Mouse (Mus musculus) CH12.LX (cell line): ENCODE results near the gene Kif13a. TPM values are rescaled to one million over a fixed set of nuclear protein-coding genes. Genes with fewer than 3 reads are reported as not detected.

Experiments used
- DNase-seq: peaks from one replicate; pipeline ENCODE4 v3.0.0-alpha.2; 2013; ENCODE audit errors: extremely low read depth
- H3K27ac ChIP-seq: 2 replicates; pipeline ENCODE4 v1.5.1; 2012; ENCODE audit warnings: low read depth, mild to moderate bottlenecking, control low read depth, moderate library complexity; ENCODE audit not compliant: insufficient read depth
- H3K27me3 ChIP-seq: replicated peaks from 2 replicates; pipeline ENCODE3; 2012; ENCODE audit warnings: inconsistent platforms
- H3K36me3 ChIP-seq, 2 experiments: replicated peaks in 1 of 2; 2 replicates each; pipeline versions ENCODE3 to v1.6.1; 2012; ENCODE audit warnings: inconsistent platforms in 1 of 2, low read length in 1 of 2, mild to moderate bottlenecking in 1 of 2, mixed read lengths in 1 of 2, moderate library complexity in 1 of 2; ENCODE audit not compliant: control insufficient read depth in 1 of 2, insufficient read depth in 1 of 2
- H3K4me1 ChIP-seq, 2 experiments: 2 replicates each; pipeline ENCODE4 v1.6.1; 2012; ENCODE audit warnings: inconsistent platforms in 1 of 2, moderate library complexity in 1 of 2; ENCODE audit not compliant: insufficient read depth in 2 of 2, control insufficient read depth in 1 of 2
- H3K4me2 ChIP-seq: 2 replicates; pipeline ENCODE4 v1.6.1; 2012; ENCODE audit warnings: low read depth, mild to moderate bottlenecking, control low read depth; ENCODE audit not compliant: poor library complexity, insufficient read depth, severe bottlenecking
- H3K4me3 ChIP-seq, 3 experiments: fragments of 150-350 bp in 1 of 3; sonication (generic) in 1 of 3; replicated peaks in 1 of 3; 2 replicates each; pipeline versions ENCODE3 to v1.5.1; 2011 to 2012; ENCODE audit warnings: low read depth in 2 of 3, low read length in 2 of 3, mild to moderate bottlenecking in 2 of 3, moderate library complexity in 2 of 3, control low read depth in 1 of 3, improper control_type of control experiment in 1 of 3, inconsistent platforms in 1 of 3, mixed read lengths in 1 of 3; ENCODE audit not compliant: poor library complexity in 1 of 3
- H3K79me2 ChIP-seq: replicated peaks from 2 replicates; pipeline ENCODE4 v1.6.1; 2012; ENCODE audit warnings: mild to moderate bottlenecking, moderate library complexity; ENCODE audit not compliant: control insufficient read depth, poor library complexity, insufficient read depth, severe bottlenecking; ENCODE audit errors: extremely low read depth
- H3K9ac ChIP-seq: 2 replicates; pipeline ENCODE4 v1.6.1; 2012; ENCODE audit warnings: low read depth, mild to moderate bottlenecking, control low read depth, moderate library complexity; ENCODE audit not compliant: insufficient read depth
- H3K9me3 ChIP-seq: replicated peaks from 2 replicates; pipeline ENCODE3; 2012; ENCODE audit warnings: low read length, inconsistent platforms, mixed read lengths
- BHLHE40 ChIP-seq: IDR thresholded peaks from 2 replicates; pipeline ENCODE4 v1.6.1; 2011; ENCODE audit warnings: mild to moderate bottlenecking, low read depth, low read length, improper control_type of control experiment
- CHD1 ChIP-seq: IDR thresholded peaks from 2 replicates; pipeline ENCODE4 v1.6.1; 2012; ENCODE audit warnings: low read depth, low read length, improper control_type of control experiment, inconsistent platforms
- CTCF ChIP-seq, 2 experiments: IDR thresholded peaks in 1 of 2; conservative IDR thresholded peaks in 1 of 2; 2 replicates each; pipeline ENCODE4 v1.5.1; 2011 to 2012; ENCODE audit warnings: low read depth in 2 of 2, low read length in 2 of 2, improper control_type of control experiment in 1 of 2, inconsistent platforms in 1 of 2, mild to moderate bottlenecking in 1 of 2, moderate library complexity in 1 of 2
- E2F4 ChIP-seq: IDR thresholded peaks from 2 replicates; pipeline ENCODE4 v1.6.1; 2011; ENCODE audit warnings: low read depth, low read length, improper control_type of control experiment; ENCODE audit not compliant: insufficient replicate concordance
- ELF1 ChIP-seq: IDR thresholded peaks from 2 replicates; pipeline ENCODE4 v1.6.1; 2014; ENCODE audit warnings: low read depth, mild to moderate bottlenecking, inconsistent platforms, low read length, improper control_type of control experiment
- EP300 ChIP-seq: IDR thresholded peaks from 2 replicates; pipeline ENCODE4 v1.6.1; 2011; ENCODE audit warnings: low read length, improper control_type of control experiment
- GABPA ChIP-seq: IDR thresholded peaks from 2 replicates; pipeline ENCODE4 v1.6.1; 2012; ENCODE audit warnings: low read depth, low read length, improper control_type of control experiment, inconsistent platforms; ENCODE audit not compliant: insufficient replicate concordance
- HCFC1 ChIP-seq: IDR thresholded peaks from 2 replicates; pipeline ENCODE4 v1.6.1; 2012; ENCODE audit warnings: low read depth, mild to moderate bottlenecking, inconsistent platforms, low read length, improper control_type of control experiment
- IRF4 ChIP-seq: IDR thresholded peaks from 2 replicates; pipeline ENCODE4 v1.6.1; 2014; ENCODE audit warnings: low read depth, mild to moderate bottlenecking, inconsistent platforms, low read length, improper control_type of control experiment
- JUN ChIP-seq: IDR thresholded peaks from 2 replicates; pipeline ENCODE4 v1.6.1; 2011; ENCODE audit warnings: low read depth, mild to moderate bottlenecking, low read length, improper control_type of control experiment, moderate library complexity; ENCODE audit not compliant: insufficient read depth
- JUND ChIP-seq: conservative IDR thresholded peaks from 2 replicates; pipeline ENCODE4 v1.6.1; 2011; ENCODE audit warnings: low read depth, low read length, improper control_type of control experiment
- MAFK ChIP-seq: IDR thresholded peaks from 2 replicates; pipeline ENCODE4 v1.6.1; 2011; ENCODE audit warnings: low read length, improper control_type of control experiment; ENCODE audit not compliant: insufficient replicate concordance
- MAX ChIP-seq: IDR thresholded peaks from 2 replicates; pipeline ENCODE4 v1.6.1; 2011; ENCODE audit warnings: low read length, improper control_type of control experiment
- MXI1 ChIP-seq: IDR thresholded peaks from 2 replicates; pipeline ENCODE4 v1.6.1; 2011; ENCODE audit warnings: mild to moderate bottlenecking, low read depth, low read length, improper control_type of control experiment
- MYC ChIP-seq: IDR thresholded peaks from 2 replicates; pipeline ENCODE4 v1.6.1; 2011; ENCODE audit warnings: low read depth, mild to moderate bottlenecking, improper control_type of control experiment, low read length
- NELFE ChIP-seq: IDR thresholded peaks from 2 replicates; pipeline ENCODE4 v1.6.1; 2011; ENCODE audit warnings: low read depth, low read length, improper control_type of control experiment
- NRF1 ChIP-seq: IDR thresholded peaks from 2 replicates; pipeline ENCODE4 v1.6.1; 2014; ENCODE audit warnings: low read depth, mild to moderate bottlenecking, inconsistent platforms, low read length, improper control_type of control experiment, moderate library complexity
- RAD21 ChIP-seq: IDR thresholded peaks from 2 replicates; pipeline ENCODE4 v1.6.1; 2011; ENCODE audit warnings: low read depth, mild to moderate bottlenecking, low read length, improper control_type of control experiment, moderate library complexity
- RCOR1 ChIP-seq: conservative IDR thresholded peaks from 2 replicates; pipeline ENCODE4 v1.6.1; 2012; ENCODE audit warnings: low read depth, mild to moderate bottlenecking, inconsistent platforms, low read length, improper control_type of control experiment
- SIN3A ChIP-seq: IDR thresholded peaks from 2 replicates; pipeline ENCODE4 v1.6.1; 2012; ENCODE audit warnings: low read length, improper control_type of control experiment, inconsistent platforms
- SMC3 ChIP-seq: IDR thresholded peaks from 2 replicates; pipeline ENCODE4 v1.6.1; 2011; ENCODE audit warnings: low read depth, low read length, improper control_type of control experiment
- TBP ChIP-seq: conservative IDR thresholded peaks from 2 replicates; pipeline ENCODE4 v1.6.1; 2011; ENCODE audit warnings: low read depth, low read length, improper control_type of control experiment
- TCF12 ChIP-seq: IDR thresholded peaks from 2 replicates; pipeline ENCODE4 v1.6.1; 2014; ENCODE audit warnings: low read depth, mild to moderate bottlenecking, inconsistent platforms, low read length, improper control_type of control experiment
- UBTF ChIP-seq: IDR thresholded peaks from 2 replicates; pipeline ENCODE4 v1.6.1; 2012; ENCODE audit warnings: low read depth, mild to moderate bottlenecking, inconsistent platforms, low read length, improper control_type of control experiment, moderate library complexity
- ZNF384 ChIP-seq: IDR thresholded peaks from 2 replicates; pipeline ENCODE4 v1.6.1; 2012; ENCODE audit warnings: low read depth, low read length, improper control_type of control experiment, inconsistent platforms
- dilution Hi-C: fragments of 300-500 bp; cut with MboI; formaldehyde crosslinking; loops from 2 replicates; pipeline ENCODE4 v1.14.3; 2020; ENCODE audit warnings: low sequenced_read_pairs; ENCODE audit not compliant: extremely low pct_unique_long_range_greater_than_20kb, extremely low pct_ligation_motif_present
- in situ Hi-C: fragments of 300-500 bp; cut with MboI; formaldehyde crosslinking; loops from 3 replicates; pipeline ENCODE4 v1.14.3; 2019; ENCODE audit warnings: low sequenced_read_pairs, low pct_ligation_motif_present, low pct_unique_long_range_greater_than_20kb, mixed read lengths
- polyA plus RNA-seq: library from polyadenylated mRNA; unstranded; fragments of >175 nt; gene quantifications from 2 replicates; pipeline ENCODE4 v1.2.1, GENCODE M21; 2012; ENCODE audit warnings: low read depth; ENCODE audit not compliant: insufficient read length
- total RNA-seq, 2 experiments: library from RNA; depleted of rRNA; stranded (reverse); fragments of 300-350 nt in 1 of 2; fragments of >200 nt in 1 of 2; gene quantifications; 2 replicates each; pipeline ENCODE4 v1.2.3; 2012 to 2014

Kif13a gene
- total and polyA plus RNA-seq, 3 experiments = not detected

DNA sequence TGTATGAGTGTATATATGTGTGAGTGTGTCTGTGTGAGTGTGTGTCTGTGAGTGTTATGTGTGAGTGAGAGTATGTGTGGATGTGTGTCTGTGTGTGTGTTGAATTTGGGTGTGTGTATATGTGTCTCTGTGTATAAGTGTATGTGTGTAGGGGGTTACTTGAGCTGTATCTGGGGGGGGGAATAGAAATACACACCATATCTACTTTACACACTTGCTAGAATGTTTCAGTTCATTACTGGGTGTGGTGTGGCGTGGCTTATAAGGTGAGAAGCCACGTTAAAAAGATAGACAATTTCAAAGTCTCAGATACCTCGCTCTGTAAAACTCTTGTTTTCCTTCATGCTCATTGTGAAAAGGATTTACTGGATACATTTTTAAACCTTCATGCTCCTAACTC is 152.2 kb downstream of the Kif13a start:
- no peak overlapping the region for H3K4me3 ChIP-seq
- dilution Hi-C loops (no loop called here), in situ Hi-C loops (no loop called here)
- DNase-seq = no peak
- H3K36me3 ChIP-seq = no peaks in the 10 kb centered on the region
- no peaks in the 10 kb centered on the region for H3K9me3 ChIP-seq
- no peak overlapping the region for H3K9ac ChIP-seq
- no peaks in the 10 kb centered on the region for H3K79me2 ChIP-seq
- no peak for TF ChIP-seq TCF12
- TF ChIP-seq MYC = no peak
- TF ChIP-seq NRF1 = no peak
- TF ChIP-seq BHLHE40 = no peak
- TF ChIP-seq E2F4 = no peak
- TF ChIP-seq CHD1 = no peak
- TF ChIP-seq GABPA = no peak
- no peak for TF ChIP-seq ZNF384
- no peak for TF ChIP-seq MXI1
- H3K4me2 ChIP-seq = no peak overlapping the region
- H3K27ac ChIP-seq = no peak overlapping the region
- no peaks in the 10 kb centered on the region for H3K4me1 ChIP-seq
- H3K27me3 ChIP-seq = no peaks in the 10 kb centered on the region

DNA sequence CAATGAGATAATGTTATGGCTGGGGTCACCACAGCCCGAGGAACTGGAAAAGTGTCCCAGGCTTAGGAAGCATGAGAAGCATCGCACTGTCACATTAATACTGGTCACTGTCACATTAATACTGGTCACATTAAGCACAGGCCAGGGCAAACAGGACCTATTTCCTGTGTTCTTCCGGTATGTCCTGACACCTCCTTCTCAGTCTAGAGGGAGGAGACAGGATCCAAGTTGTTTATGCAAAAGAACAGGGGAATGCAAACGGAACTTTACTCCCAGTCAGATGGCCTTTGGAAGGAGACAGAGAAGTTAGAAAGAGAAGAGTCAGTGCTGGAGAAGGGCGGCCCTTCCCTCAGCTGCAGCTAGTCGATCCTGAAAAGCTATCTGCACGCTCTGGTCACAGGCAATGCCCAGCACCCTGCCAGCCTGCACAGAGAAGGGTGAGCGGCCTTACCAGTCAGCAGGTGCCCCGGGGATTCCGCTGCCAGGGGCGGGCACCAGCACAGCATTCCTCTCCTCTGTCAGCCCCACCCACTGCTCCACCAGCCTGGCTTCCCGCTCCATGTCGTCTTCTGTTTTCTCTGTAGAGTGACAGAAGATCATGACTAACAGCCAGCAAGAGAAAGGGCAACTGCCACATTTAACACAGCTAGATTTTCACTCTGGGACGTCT is 152.9 kb downstream of the Kif13a start:
- no peak overlapping the region for H3K4me3 ChIP-seq
- H3K27me3 ChIP-seq = no peaks in the 10 kb centered on the region
- no peak overlapping the region for H3K27ac ChIP-seq
- H3K36me3 ChIP-seq = no peaks in the 10 kb centered on the region
- in situ Hi-C loops (no loop called here), dilution Hi-C loops (no loop called here)
- H3K79me2 ChIP-seq = no peaks in the 10 kb centered on the region
- TF ChIP-seq HCFC1 (no peak), NELFE (no peak), UBTF (no peak), SIN3A (no peak), MAX (no peak), RAD21 (no peak), BHLHE40 (no peak), EP300 (no peak), JUND (no peak), TBP (no peak), CTCF (conservative IDR thresholded peaks at IDR 0.05 in 1 of 2, IDR thresholded peaks at IDR 0.05 in 1 of 2; ENCODE audit: low read depth in 2 of 2, low read length in 2 of 2) (no peak), RCOR1 (no peak), IRF4 (no peak), GABPA (no peak), ELF1 (no peak), MYC (no peak), SMC3 (no peak), JUN (no peak), MAFK (no peak)
- no peaks in the 10 kb centered on the region for H3K9me3 ChIP-seq
- DNase-seq = no peak
- H3K9ac ChIP-seq = no peak overlapping the region
- no peaks in the 10 kb centered on the region for H3K4me1 ChIP-seq
- H3K4me2 ChIP-seq = no peak overlapping the region
